Mouse (Mus musculus) CH12.LX (cell line): ENCODE data around the gene Gas2l1.

Experiments used
- BHLHE40 ChIP-seq: IDR thresholded peaks from 2 replicates; pipeline ENCODE4 v1.6.1; 2011; ENCODE audit warnings: mild to moderate bottlenecking, low read depth, low read length, improper control_type of control experiment
- CHD1 ChIP-seq: IDR thresholded peaks from 2 replicates; pipeline ENCODE4 v1.6.1; 2012; ENCODE audit warnings: low read depth, low read length, improper control_type of control experiment, inconsistent platforms
- CTCF ChIP-seq, 2 experiments: IDR thresholded peaks in 1 of 2; conservative IDR thresholded peaks in 1 of 2; 2 replicates each; pipeline ENCODE4 v1.5.1; 2011 to 2012; ENCODE audit warnings: low read depth in 2 of 2, low read length in 2 of 2, improper control_type of control experiment in 1 of 2, inconsistent platforms in 1 of 2, mild to moderate bottlenecking in 1 of 2, moderate library complexity in 1 of 2
- EP300 ChIP-seq: IDR thresholded peaks from 2 replicates; pipeline ENCODE4 v1.6.1; 2011; ENCODE audit warnings: low read length, improper control_type of control experiment
- GABPA ChIP-seq: IDR thresholded peaks from 2 replicates; pipeline ENCODE4 v1.6.1; 2012; ENCODE audit warnings: low read depth, low read length, improper control_type of control experiment, inconsistent platforms; ENCODE audit not compliant: insufficient replicate concordance
- HCFC1 ChIP-seq: IDR thresholded peaks from 2 replicates; pipeline ENCODE4 v1.6.1; 2012; ENCODE audit warnings: low read depth, mild to moderate bottlenecking, inconsistent platforms, low read length, improper control_type of control experiment
- JUN ChIP-seq: IDR thresholded peaks from 2 replicates; pipeline ENCODE4 v1.6.1; 2011; ENCODE audit warnings: low read depth, mild to moderate bottlenecking, low read length, improper control_type of control experiment, moderate library complexity; ENCODE audit not compliant: insufficient read depth
- MAX ChIP-seq: IDR thresholded peaks from 2 replicates; pipeline ENCODE4 v1.6.1; 2011; ENCODE audit warnings: low read length, improper control_type of control experiment
- MEF2A ChIP-seq: IDR thresholded peaks from 2 replicates; pipeline ENCODE4 v1.6.1; 2014; ENCODE audit warnings: low read depth, mild to moderate bottlenecking, inconsistent platforms, low read length, improper control_type of control experiment, borderline replicate concordance
- MXI1 ChIP-seq: IDR thresholded peaks from 2 replicates; pipeline ENCODE4 v1.6.1; 2011; ENCODE audit warnings: mild to moderate bottlenecking, low read depth, low read length, improper control_type of control experiment
- MYC ChIP-seq: IDR thresholded peaks from 2 replicates; pipeline ENCODE4 v1.6.1; 2011; ENCODE audit warnings: low read depth, mild to moderate bottlenecking, improper control_type of control experiment, low read length
- POLR2A ChIP-seq: IDR thresholded peaks from 2 replicates; pipeline ENCODE4 v1.6.1; 2011; ENCODE audit warnings: low read depth, mild to moderate bottlenecking, improper control_type of control experiment, low read length
- POLR2AphosphoS2 ChIP-seq: IDR thresholded peaks from 2 replicates; pipeline ENCODE4 v1.6.1; 2011; ENCODE audit warnings: low read depth, low read length, improper control_type of control experiment
- ZC3H11A ChIP-seq: IDR thresholded peaks from 2 replicates; pipeline ENCODE4 v1.6.1; 2012; ENCODE audit warnings: low read depth, mild to moderate bottlenecking, inconsistent platforms, low read length, improper control_type of control experiment

GRCm38 (mm10) chr11:5058783-5059182 is 6.3 kb downstream of the Gas2l1 start:
- TF ChIP-seq MXI1, result no peak
- TF ChIP-seq MYC, result no peak
- no peak for TF ChIP-seq POLR2A
- TF ChIP-seq JUN, result no peak
- no peak for TF ChIP-seq CHD1
- no peak for TF ChIP-seq EP300
- no peak for TF ChIP-seq ZC3H11A
- no peak for TF ChIP-seq BHLHE40
- no peak for TF ChIP-seq CTCF (conservative IDR thresholded peaks at IDR 0.05 in 1 of 2, IDR thresholded peaks at IDR 0.05 in 1 of 2; ENCODE audit: low read depth in 2 of 2, low read length in 2 of 2)
- no peak for TF ChIP-seq MAX
- TF ChIP-seq HCFC1, result no peak
- TF ChIP-seq MEF2A, result no peak
- TF ChIP-seq POLR2AphosphoS2, result no peak
- no peak for TF ChIP-seq GABPA
